Mouse (Mus musculus) ES-E14 (cell line): Measurements from ENCODE around the gene Pcdh15.

ENCODE experiments used
- HCFC1 ChIP-seq: IDR thresholded peaks from 2 replicates; pipeline ENCODE4 v1.6.1; 2012; ENCODE audit warnings: low read length, inconsistent platforms, borderline replicate concordance; ENCODE audit not compliant: insufficient read depth
- ZNF384 ChIP-seq: IDR thresholded peaks from 2 replicates; pipeline ENCODE4 v1.6.1; 2012; ENCODE audit warnings: low read depth, low read length, inconsistent platforms

DNA sequence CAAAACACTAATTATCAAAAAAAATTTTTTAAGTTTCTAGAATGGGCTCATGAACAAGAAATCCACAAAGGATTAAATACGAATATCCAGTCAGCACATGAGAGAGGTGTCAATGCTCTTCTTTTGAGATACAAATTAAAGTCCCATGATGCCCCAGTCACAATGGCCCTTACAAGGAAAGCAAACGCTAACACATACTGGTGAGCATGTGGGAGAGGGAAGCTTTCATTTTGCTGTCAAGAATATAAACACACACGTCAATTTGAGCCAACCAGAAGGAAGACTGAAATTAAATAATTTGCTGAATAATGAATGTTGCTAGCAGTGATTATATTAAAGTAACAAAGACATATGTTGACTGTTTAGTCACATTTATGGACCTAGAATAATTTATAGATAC, 1470.5 kb downstream of the Pcdh15 start:
- no peak for TF ChIP-seq ZNF384
- no peak for TF ChIP-seq HCFC1
